Comparison of ENCODE assay signal across 33 mouse cellular contexts in genomic region chr4:107881631-107882030, GRCm38 (mm10).
"Had no signal": no experiment of that assay in that cellular context is flagged by ENCODE, and none has a peak within 500 bp of the region (broad histone marks: within the 10 kb centered on the region; RNA-seq: fewer than 3 reads in every experiment).

No protein-coding gene starts in this region.

- H3K27ac ChIP-seq: heart, embryonic 13.5 days; heart, embryonic 15.5 days; hindbrain, embryonic 10.5 days; hindbrain, embryonic 12.5 days; hindbrain, embryonic 13.5 days; hindbrain, embryonic 14.5 days; hindbrain, embryonic 15.5 days; hindbrain, postnatal 0 days; intestine, embryonic 15.5 days; kidney, embryonic 15.5 days; kidney, postnatal 0 days; layer of hippocampus, adult 2 months; left cerebral cortex, adult 2 months had no signal

- H3K9ac ChIP-seq: heart, embryonic 12.5 days; heart, embryonic 13.5 days; heart, embryonic 15.5 days; hindbrain, embryonic 12.5 days; hindbrain, embryonic 13.5 days; hindbrain, embryonic 14.5 days; hindbrain, embryonic 15.5 days; intestine, embryonic 15.5 days; kidney, embryonic 15.5 days had no signal

- H3K4me3 ChIP-seq: heart, embryonic 12.5 days; heart, embryonic 13.5 days; heart, embryonic 15.5 days; hindbrain, embryonic 12.5 days; hindbrain, embryonic 15.5 days; intestine, embryonic 15.5 days; kidney, embryonic 15.5 days; layer of hippocampus, adult 2 months; left cerebral cortex, adult 2 months had no signal

- H3K9me3 ChIP-seq: heart, embryonic 12.5 days; heart, embryonic 13.5 days; heart, embryonic 15.5 days; hindbrain, embryonic 10.5 days; hindbrain, embryonic 12.5 days; hindbrain, embryonic 13.5 days; hindbrain, embryonic 15.5 days; intestine, embryonic 15.5 days; kidney, embryonic 15.5 days had no signal

- DNase-seq: heart, postnatal 10 days; heart, postnatal 14 days; heart, postnatal 36 days; heart, postnatal 4 days; kidney, adult 11 months; kidney, adult 18-20 months; kidney, adult 2 months; kidney, adult 8-10 months; kidney, adult 9 months; kidney, postnatal 10 days; kidney, postnatal 14 days; kidney, postnatal 36 days; kidney, postnatal 4 days; layer of hippocampus, adult 9-11 months; layer of hippocampus, postnatal 36 days had no signal

- H3K4me2 ChIP-seq: heart, embryonic 12.5 days; heart, embryonic 15.5 days; hindbrain, embryonic 12.5 days; hindbrain, embryonic 14.5 days had no signal

- H3K27me3 ChIP-seq: heart, embryonic 12.5 days; heart, embryonic 13.5 days; heart, embryonic 15.5 days; hindbrain, embryonic 12.5 days; hindbrain, embryonic 13.5 days; hindbrain, embryonic 15.5 days; intestine, embryonic 15.5 days; kidney, embryonic 15.5 days had no signal

- ATAC-seq: hindbrain, embryonic 16.5 days; hindbrain, postnatal 0 days; inflammation-experienced regulatory T-cells, adult 6 months; intestine, embryonic 15.5 days; intestine, embryonic 16.5 days; intestine, postnatal 0 days had no signal
